Mouse (Mus musculus) right cerebral cortex, postnatal 10 days (tissue): ENCODE data around the gene Napa.

Source experiments
- DNase-seq, 2 experiments: peaks; one replicate each; pipeline ENCODE4 v3.0.0; 2021; ENCODE audit warnings: low spot score in 2 of 2

Gene Napa

GRCm38 (mm10) chr7:16094592-16094991, 3.7 kb upstream of the Napa start:
- no peak for DNase-seq

GRCm38 (mm10) chr7:16099901-16100300, 1.6 kb downstream of the Napa start:
- DNase-seq = no peak

GRCm38 (mm10) chr7:16101081-16101480, 2.8 kb downstream of the Napa start:
- DNase-seq = peak in 1 of 2 experiments; percentile 21

- DNase-seq = peak in 1 of 2 experiments; percentile 33
Measured at GRCm38 (mm10) chr7:16101726-16102475, 3.6 kb downstream of the Napa start.

GRCm38 (mm10) chr7:16102686-16103226, 4.5 kb downstream of the Napa start:
- peak in 1 of 2 experiments; percentile 27 for DNase-seq

GRCm38 (mm10) chr7:16103760-16104159, 5.5 kb downstream of the Napa start:
- peak; percentile 79 to 83 for DNase-seq

- DNase-seq = peak in 1 of 2 experiments; percentile 39
Measured at GRCm38 (mm10) chr7:16104611-16105388, 6.5 kb downstream of the Napa start.

- peak in 1 of 2 experiments; percentile 66 for DNase-seq
Measured at GRCm38 (mm10) chr7:16108886-16109542, 10.8 kb downstream of the Napa start.

- DNase-seq = no peak
Measured at GRCm38 (mm10) chr7:16110158-16110557, 11.9 kb downstream of the Napa start.

GRCm38 (mm10) chr7:16111284-16112090, 13.2 kb downstream of the Napa start:
- no peak for DNase-seq

- DNase-seq = no peak
Measured at GRCm38 (mm10) chr7:16116418-16116817, 18.2 kb downstream of the Napa start.

- no peak for DNase-seq
Measured at GRCm38 (mm10) chr7:16117100-16117499, 18.8 kb downstream of the Napa start.

- DNase-seq = peak; percentile 92 to 93
Measured at GRCm38 (mm10) chr7:16119569-16120261, 21.5 kb downstream of the Napa start, which contains the start of gene Kptn. Kptn (plus strand) TSS chr7:16119895.

- DNase-seq = no peak
Measured at GRCm38 (mm10) chr7:16120262-16120600, 22.0 kb downstream of the Napa start.

GRCm38 (mm10) chr7:16125829-16126228, 27.6 kb downstream of the Napa start:
- no peak for DNase-seq

GRCm38 (mm10) chr7:16128344-16128743, 30.1 kb downstream of the Napa start:
- peak in 1 of 2 experiments; percentile 73 for DNase-seq

GRCm38 (mm10) chr7:16128899-16129298, 30.6 kb downstream of the Napa start:
- peak in 1 of 2 experiments; percentile 65 for DNase-seq

GRCm38 (mm10) chr7:16129421-16129845, 31.2 kb downstream of the Napa start, which contains the start of gene Slc8a2:
Slc8a2 (plus strand) TSS chr7:16129826.
- DNase-seq = peak; percentile 94 to 97

- DNase-seq = peak; percentile 88 to 89
Measured at GRCm38 (mm10) chr7:16129846-16130691, 31.8 kb downstream of the Napa start.
